Mouse (Mus musculus) Patski (cell line): Measurements from ENCODE around the gene Cntnap1. TPM values are rescaled to one million over a fixed set of nuclear protein-coding genes. Genes with fewer than 3 reads are reported as not detected.

Source experiments
- ATAC-seq: fragments of 100-300 bp; one replicate; pipeline ENCODE4 v1.8.0; 2021
- CTCF ChIA-PET: fragments of 350-600 bp; sonication (Branson Sonifier 250); formaldehyde crosslinking; loops from one replicate; lab custom pipeline; 2022; ENCODE audit warnings: inconsistent platforms; lab: Charles Lee
- POLR2A ChIA-PET: fragments of 350-600 bp; sonication (Branson Sonifier 250); formaldehyde crosslinking; loops from one replicate; lab custom pipeline; 2022; ENCODE audit warnings: antibody characterized with exemption, inconsistent platforms; lab: Charles Lee
- DNase-seq: peaks from one replicate; pipeline ENCODE4 v3.0.0-alpha.2; 2011; ENCODE audit warnings: low read depth, low spot score
- H3K27me3 ChIP-seq: fragments of 371-371 bp; one replicate; pipeline ENCODE4 v1.5.1; 2021
- CTCF ChIP-seq: fragments of 100-300 bp; IDR thresholded peaks from one replicate; pipeline ENCODE4 v1.5.1; 2021
- in situ Hi-C: fragments of 300-500 bp; cut with MboI; formaldehyde crosslinking; loops from 3 replicates; pipeline ENCODE4 v1.11.1; 2018; ENCODE audit warnings: low pct_unique_long_range_greater_than_20kb, mixed read lengths
- polyA plus RNA-seq: library from polyadenylated mRNA; unstranded; gene quantifications from one replicate; pipeline ENCODE4 v1.2.3, GENCODE M21; 2021

The Cntnap1 gene
- polyA plus RNA-seq, 1 experiment from 2014 or later: 10.8 TPM

GRCm38 (mm10) chr11:101180846-101181740, 10.8 kb downstream of the Cntnap1 start:
- no peak for DNase-seq
- in situ Hi-C loops: no loop called here
- no peak for ATAC-seq
- H3K27me3 ChIP-seq: no peaks in the 10 kb centered on the region
- CTCF ChIA-PET: interaction anchor here (0.7 to 1.8 kb wide), 5 partner anchors 9 to 85 kb away, joined by 3 to 6 read pairs (median 3); partner anchors contain the start of gene Psmc3ip
- POLR2A ChIA-PET: interaction anchor here (1.0 kb wide), 1 partner anchor 51 kb away, joined by 3 read pairs; no protein-coding TSS in a partner anchor
- TF ChIP-seq CTCF: no peak

- no peaks in the 10 kb centered on the region for H3K27me3 ChIP-seq
- ChIA-PET POLR2A (no interaction called here), CTCF (interaction anchor here (0.7 to 1.0 kb wide), 3 partner anchors 8 to 10 kb away, joined by 3 read pairs; no protein-coding TSS in a partner anchor)
- TF ChIP-seq CTCF: no peak
- ATAC-seq: no peak
- no peak for DNase-seq
- in situ Hi-C loops: no loop called here
Measured at GRCm38 (mm10) chr11:101181961-101182360, 11.6 kb downstream of the Cntnap1 start.

- in situ Hi-C loops: no loop called here
- ChIA-PET POLR2A (no interaction called here), CTCF (interaction anchor here (1.0 kb wide), 1 partner anchor 9 kb away, joined by 3 read pairs; no protein-coding TSS in a partner anchor)
- no peak for ATAC-seq
- DNase-seq: no peak
- no peak for TF ChIP-seq CTCF
- no peaks in the 10 kb centered on the region for H3K27me3 ChIP-seq
Measured at GRCm38 (mm10) chr11:101182771-101183517, 12.6 kb downstream of the Cntnap1 start.

GRCm38 (mm10) chr11:101184984-101185383, 14.7 kb downstream of the Cntnap1 start:
- ATAC-seq (no peak), DNase-seq (no peak)
- ChIA-PET CTCF (interaction anchor here (1.0 kb wide), 1 partner anchor 80 kb away, joined by 3 read pairs; no protein-coding TSS in a partner anchor), POLR2A (no interaction called here)
- in situ Hi-C loops: no loop called here
- H3K27me3 ChIP-seq: no peaks in the 10 kb centered on the region
- TF ChIP-seq CTCF: no peak

GRCm38 (mm10) chr11:101185441-101185840, 15.1 kb downstream of the Cntnap1 start:
- DNase-seq (no peak), ATAC-seq (no peak)
- no peaks in the 10 kb centered on the region for H3K27me3 ChIP-seq
- ChIA-PET CTCF (no interaction called here), POLR2A (no interaction called here)
- no peak for TF ChIP-seq CTCF
- in situ Hi-C loops: no loop called here

- no peaks in the 10 kb centered on the region for H3K27me3 ChIP-seq
- ChIA-PET POLR2A (interaction anchor here (1.8 kb wide), 1 partner anchor 10 kb away, joined by 4 read pairs; no protein-coding TSS in a partner anchor), CTCF (interaction anchor here (0.7 to 2.5 kb wide), 2 partner anchors 10 to 14 kb away, joined by 3 to 11 read pairs; no protein-coding TSS in a partner anchor)
- TF ChIP-seq CTCF: no peak
- ATAC-seq (no peak), DNase-seq (no peak)
- in situ Hi-C loops: no loop called here
Measured at GRCm38 (mm10) chr11:101186526-101187247, 16.4 kb downstream of the Cntnap1 start.

GRCm38 (mm10) chr11:101187541-101187940, 17.2 kb downstream of the Cntnap1 start:
- DNase-seq: no peak
- no peak for ATAC-seq
- no peaks in the 10 kb centered on the region for H3K27me3 ChIP-seq
- ChIA-PET CTCF (interaction anchor here (0.7 to 2.5 kb wide), 3 partner anchors 11 to 114 kb away, joined by 3 to 11 read pairs (median 3); partner anchors contain the start of gene Becn1), POLR2A (interaction anchor here (1.8 kb wide), 1 partner anchor 11 kb away, joined by 4 read pairs; no protein-coding TSS in a partner anchor)
- TF ChIP-seq CTCF: no peak
- in situ Hi-C loops: no loop called here

GRCm38 (mm10) chr11:101188166-101188805, 18.0 kb downstream of the Cntnap1 start:
- POLR2A ChIA-PET: interaction anchor here (1.8 kb wide), 1 partner anchor 11 kb away, joined by 4 read pairs; no protein-coding TSS in a partner anchor
- in situ Hi-C loops: no loop called here
- DNase-seq: no peak
- no peak for ATAC-seq
- no peaks in the 10 kb centered on the region for H3K27me3 ChIP-seq
- CTCF ChIA-PET: interaction anchor here (1.4 to 2.5 kb wide), 3 partner anchors 11 to 114 kb away, joined by 3 to 11 read pairs (median 3); partner anchors contain the start of gene Becn1
- no peak for TF ChIP-seq CTCF
